Mouse (Mus musculus) CD8-positive naive resting alpha-beta T cell, adult 2 months (primary cell): ENCODE data around the gene Fam102a.

Source experiments
- DNase-seq, 2 experiments: peaks; one replicate each; pipeline ENCODE4 v3.0.0; 2022; ENCODE audit warnings: low read depth in 2 of 2, low spot score in 2 of 2

Fam102a gene

GRCm38 (mm10) chr2:32606161-32607142 lies 71.3 kb downstream of the Fam102a start:
- DNase-seq, result peak in 1 of 2 experiments; percentile 38

- DNase-seq, result peak in 1 of 2 experiments; percentile 12
These were observed 72.3 kb downstream of the Fam102a start for GRCm38 (mm10) chr2:32607262-32607947.

- no peak for DNase-seq
These were observed 73.1 kb downstream of the Fam102a start for GRCm38 (mm10) chr2:32608141-32608777.

GRCm38 (mm10) chr2:32608778-32609435 lies 73.8 kb downstream of the Fam102a start:
- DNase-seq, result no peak

- peak in 1 of 2 experiments; percentile 4 for DNase-seq
These were observed 75.6 kb downstream of the Fam102a start for GRCm38 (mm10) chr2:32610610-32611229.

DNA sequence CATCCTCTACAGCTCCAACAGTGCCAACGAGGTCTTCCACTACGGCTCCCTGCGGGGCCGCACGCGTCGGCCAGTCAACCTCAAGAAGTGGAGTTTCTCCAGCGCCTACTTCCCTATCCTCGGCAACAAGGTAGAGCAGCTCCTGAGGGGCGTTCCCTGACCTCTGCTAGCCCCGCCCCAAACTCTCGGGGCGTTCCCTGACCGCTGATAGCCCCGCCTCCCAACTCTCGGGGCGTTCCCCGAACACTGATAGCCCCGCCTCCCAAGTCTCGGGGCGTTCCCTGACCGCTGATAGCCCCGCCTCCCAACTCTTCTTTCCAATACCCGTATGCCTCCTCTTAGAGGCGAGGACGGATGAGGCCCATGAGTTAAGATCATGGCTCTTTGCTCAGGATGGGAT lies 77.1 kb downstream of the Fam102a start:
- no peak for DNase-seq

DNA sequence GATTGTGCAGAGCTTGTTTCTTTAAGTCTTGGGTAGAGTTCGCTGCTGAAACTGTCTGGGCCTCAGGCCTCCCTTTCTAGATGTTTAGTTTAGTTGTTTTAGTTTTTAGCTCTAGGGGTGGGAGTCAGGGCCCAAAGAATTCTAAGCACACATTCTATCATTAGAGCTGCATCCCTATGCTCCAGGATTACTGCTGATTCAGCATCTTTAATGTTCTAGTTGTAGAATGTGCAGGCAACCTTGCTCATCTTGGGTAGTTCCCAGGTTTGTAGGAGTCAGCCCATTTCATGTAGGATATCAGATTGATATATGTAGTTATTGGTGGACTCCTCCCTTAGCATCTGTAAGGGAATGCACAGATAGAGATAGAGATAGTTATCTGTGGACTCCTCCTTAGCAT lies 82.0 kb downstream of the Fam102a start:
- DNase-seq, result no peak

- no peak for DNase-seq
These were observed 82.5 kb downstream of the Fam102a start for GRCm38 (mm10) chr2:32617601-32618000.

GRCm38 (mm10) chr2:32618051-32618450 lies 82.9 kb downstream of the Fam102a start:
- no peak for DNase-seq
